Mouse (Mus musculus) liver, embryonic 12.5 days (tissue): ENCODE results near the gene Alox5. TPM values are rescaled to one million over a fixed set of nuclear protein-coding genes. Genes with fewer than 3 reads are reported as not detected.

Experiments used
- ATAC-seq: fragments of 200-750 bp; cut with Nextera tagmentation; 2 replicates; pipeline ENCODE4 v1.8.0; 2017; ENCODE audit warnings: moderate number of reproducible peaks, mild to moderate bottlenecking, moderate library complexity
- H3K27ac ChIP-seq: fragments of 300-500 bp; sonication (generic); 2 replicates; pipeline ENCODE4 v1.5.1; 2016; ENCODE audit warnings: mild to moderate bottlenecking
- H3K27me3 ChIP-seq: fragments of 300-500 bp; sonication (generic); replicated peaks from 2 replicates; pipeline ENCODE4 v1.6.1; 2016; ENCODE audit warnings: mild to moderate bottlenecking, moderate library complexity
- H3K36me3 ChIP-seq: fragments of 300-500 bp; sonication (generic); 2 replicates; pipeline ENCODE4 v1.6.1; 2016; ENCODE audit warnings: mild to moderate bottlenecking, moderate library complexity
- H3K4me1 ChIP-seq: fragments of 300-500 bp; sonication (generic); 2 replicates; pipeline ENCODE4 v1.6.1; 2016
- H3K4me2 ChIP-seq: fragments of 300-500 bp; sonication (generic); 2 replicates; pipeline ENCODE4 v1.6.1; 2016; ENCODE audit warnings: mild to moderate bottlenecking, moderate library complexity
- H3K4me3 ChIP-seq: fragments of 300-500 bp; sonication (generic); 2 replicates; pipeline ENCODE4 v1.5.1; 2016; ENCODE audit warnings: mild to moderate bottlenecking, moderate library complexity
- H3K9ac ChIP-seq: fragments of 300-500 bp; sonication (generic); 2 replicates; pipeline ENCODE4 v1.6.1; 2016; ENCODE audit warnings: mild to moderate bottlenecking, moderate library complexity
- H3K9me3 ChIP-seq: fragments of 300-500 bp; sonication (generic); replicated peaks from 2 replicates; pipeline ENCODE4 v1.6.1; 2016; ENCODE audit warnings: mild to moderate bottlenecking, moderate library complexity
- WGBS: fragments of 180-500 bp; shearing (Covaris S2); methylation state at CpG from one replicate; pipeline ENCODE4 v1.1.7; 2016; ENCODE audit not compliant: insufficient replicate concordance; 5-methylcytosine and 5-hydroxymethylcytosine counted together
- polyA plus RNA-seq: library from polyadenylated mRNA; unstranded; fragments of >200 nt; fragmentation: Nextera tagmentation; extraction: Ambion mirVana; gene quantifications from 2 replicates; pipeline ENCODE4 v1.2.1, GENCODE M21; 2016

Gene Alox5
- polyA plus RNA-seq, 1 experiment from 2014 or later: 4.0 TPM

DNA sequence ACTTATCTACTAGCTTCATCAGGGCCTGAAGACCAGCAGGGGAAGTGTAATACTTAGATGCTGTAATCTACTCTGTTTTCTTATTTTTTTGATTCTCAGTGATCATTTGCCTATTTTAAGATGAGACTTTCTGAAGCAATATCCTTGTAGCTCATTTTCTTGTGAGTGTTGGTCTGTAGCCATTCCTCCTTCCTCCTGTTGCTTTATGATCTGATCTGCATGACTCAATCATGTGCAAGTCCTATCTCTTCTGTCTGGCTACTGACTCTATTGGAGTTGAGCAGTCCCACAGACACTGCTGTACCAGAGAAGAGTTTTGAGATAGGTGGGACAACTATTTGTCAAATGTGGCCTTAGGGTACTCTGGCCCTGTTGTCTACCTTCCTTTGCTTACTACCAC is 86.4 kb downstream of the Alox5 start:
- peaks cover 61% of the 10 kb centered on the region for H3K4me1 ChIP-seq

DNA sequence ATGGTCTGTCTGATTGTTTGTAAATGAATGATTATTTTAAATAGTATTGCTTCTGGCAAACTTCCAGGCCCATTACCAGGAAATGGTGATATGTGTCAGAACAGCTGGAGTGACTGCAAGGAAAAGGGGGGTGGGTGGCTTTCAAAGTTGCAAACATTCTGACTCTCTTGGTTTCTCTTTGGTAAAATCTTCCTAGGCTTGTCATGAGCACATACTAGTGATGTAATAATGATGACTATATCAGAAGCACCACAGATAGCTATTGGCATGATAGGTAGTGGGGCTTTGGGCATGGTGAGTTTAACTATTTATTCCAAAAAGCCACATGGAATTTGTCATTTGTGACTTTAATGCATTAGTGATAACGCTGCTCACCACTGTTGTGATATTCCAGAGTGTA is 86.8 kb downstream of the Alox5 start:
- Histone ChIP-seq H3K9me3 (no peaks in the 10 kb centered on the region), H3K9ac (no peak overlapping the region), H3K36me3 (peaks cover 46% of the 10 kb centered on the region), H3K4me1 (peaks cover 66% of the 10 kb centered on the region), H3K27me3 (no peaks in the 10 kb centered on the region), H3K4me2 (no peak overlapping the region), H3K27ac (no peak overlapping the region), H3K4me3 (no peak overlapping the region)
- WGBS: 82% methylated on average over 1 of the region's 1 CpGs
- no peak for ATAC-seq

More for the DNA sequence above, 86.4 kb downstream of the Alox5 start:
- Histone ChIP-seq H3K9me3 (no peaks in the 10 kb centered on the region), H3K4me3 (no peak overlapping the region), H3K27ac (no peak overlapping the region), H3K36me3 (peaks cover 50% of the 10 kb centered on the region), H3K27me3 (no peaks in the 10 kb centered on the region), H3K4me2 (no peak overlapping the region), H3K9ac (no peak overlapping the region)
- no peak for ATAC-seq

DNA sequence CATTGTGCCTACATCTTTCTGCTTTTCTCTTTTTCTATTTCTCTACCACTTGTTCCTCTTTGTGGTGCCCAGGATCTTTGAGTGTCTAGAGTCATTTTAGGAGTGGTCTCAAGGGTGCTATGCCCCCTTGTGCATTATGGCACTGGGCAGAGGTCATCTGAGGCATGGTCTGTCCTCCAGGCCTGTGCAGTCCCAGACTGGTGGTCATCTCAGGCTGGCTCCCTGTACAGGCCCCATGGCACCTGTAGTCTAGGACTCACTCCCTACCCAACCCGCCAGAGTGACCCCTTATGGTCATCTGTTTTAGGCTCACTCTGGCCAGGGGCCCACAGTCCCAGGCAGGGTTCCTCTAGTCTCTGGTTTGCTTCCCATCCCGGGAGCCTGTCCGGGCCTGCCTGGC is 89.5 kb downstream of the Alox5 start:
- Histone ChIP-seq H3K27ac (peak overlapping the region; percentile 93), H3K36me3 (peaks cover 31% of the 10 kb centered on the region), H3K27me3 (no peaks in the 10 kb centered on the region), H3K4me2 (no peak overlapping the region), H3K9ac (peak overlapping the region; percentile 46; the same call in 1 of the 2 replicates), H3K9me3 (no peaks in the 10 kb centered on the region), H3K4me1 (peaks cover 87% of the 10 kb centered on the region), H3K4me3 (no peak overlapping the region)
- no peak for ATAC-seq
- WGBS: 92% methylated on average over 3 of the region's 3 CpGs

DNA sequence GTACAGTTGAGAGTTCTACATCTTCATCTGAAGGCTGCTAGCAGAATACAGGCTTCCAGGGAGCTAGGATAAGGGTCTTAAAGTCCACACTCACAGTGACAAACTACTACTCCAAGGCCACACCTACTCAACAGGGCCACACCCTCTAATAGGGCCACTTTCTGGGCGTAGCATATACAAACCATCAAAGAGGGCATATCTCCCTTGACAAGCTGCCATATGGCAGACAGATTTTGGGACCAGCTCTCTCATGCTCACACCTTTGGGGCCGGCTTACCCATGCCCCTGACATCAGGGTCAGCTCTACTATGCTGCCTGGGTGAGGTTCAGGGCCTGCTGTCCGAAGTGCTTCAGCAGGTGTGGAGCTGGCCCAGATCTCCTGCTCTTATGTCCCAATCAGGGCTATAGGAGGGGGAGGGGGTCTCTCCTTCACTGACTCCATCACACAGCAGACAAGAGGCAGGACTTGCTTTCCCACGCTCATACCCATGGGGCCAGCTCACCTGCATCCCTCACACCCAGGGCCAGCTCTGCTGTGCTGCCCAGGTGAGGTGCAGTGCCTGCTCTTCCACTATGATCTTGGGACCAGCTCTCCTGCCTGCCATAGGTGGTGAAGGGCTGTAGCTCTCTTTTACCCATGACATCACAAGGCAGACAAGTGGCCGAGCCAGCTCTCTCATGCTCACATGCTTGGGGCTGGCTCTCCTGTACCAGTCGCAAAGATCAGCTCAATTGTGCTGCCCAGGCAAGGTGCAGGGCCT is 90.6 kb downstream of the Alox5 start:
- no peaks in the 10 kb centered on the region for H3K27me3 ChIP-seq
- peak overlapping the region; percentile 67 for H3K9ac ChIP-seq
- no peaks in the 10 kb centered on the region for H3K9me3 ChIP-seq
- peak overlapping the region; percentile 69 for H3K4me2 ChIP-seq
- H3K4me3 ChIP-seq: peak overlapping the region; percentile 31; the same call in 1 of the 2 replicates
- 65% methylated on average over 6 of the region's 6 CpGs for WGBS
- peak; percentile 99 for ATAC-seq
- H3K4me1 ChIP-seq: peaks cover 82% of the 10 kb centered on the region
- H3K27ac ChIP-seq: peak overlapping the region; percentile 93
- peaks cover 37% of the 10 kb centered on the region for H3K36me3 ChIP-seq

DNA sequence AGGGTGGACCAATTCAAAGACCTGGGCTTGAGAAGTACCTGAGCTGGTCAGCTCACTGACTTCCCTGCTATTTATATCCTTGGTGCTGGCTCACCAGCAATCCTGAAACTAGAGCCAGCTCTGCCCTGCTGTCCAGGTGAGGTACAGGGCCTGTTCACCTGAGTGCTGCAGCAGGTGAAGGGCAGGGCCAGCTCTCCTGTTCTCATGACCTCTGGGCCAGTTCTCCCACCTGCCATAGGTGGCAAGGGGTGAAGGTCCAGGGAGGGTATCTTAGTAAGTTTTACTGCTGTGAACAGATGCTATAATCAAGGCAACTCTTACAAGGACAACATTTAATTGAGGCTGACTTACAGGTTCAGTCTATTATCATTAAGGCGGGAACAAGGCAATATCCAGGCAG is 91.2 kb downstream of the Alox5 start:
- Histone ChIP-seq H3K4me2 (peak overlapping the region; percentile 69), H3K27me3 (no peaks in the 10 kb centered on the region), H3K4me3 (peak overlapping the region; percentile 31), H3K9ac (peak overlapping the region; percentile 67), H3K27ac (peak overlapping the region; percentile 93), H3K36me3 (peaks cover 39% of the 10 kb centered on the region), H3K4me1 (peaks cover 77% of the 10 kb centered on the region), H3K9me3 (no peaks in the 10 kb centered on the region)
- 79% methylated on average over 1 of the region's 1 CpGs for WGBS
- ATAC-seq: peak; percentile 6; the same call in 1 of the 2 replicates

DNA sequence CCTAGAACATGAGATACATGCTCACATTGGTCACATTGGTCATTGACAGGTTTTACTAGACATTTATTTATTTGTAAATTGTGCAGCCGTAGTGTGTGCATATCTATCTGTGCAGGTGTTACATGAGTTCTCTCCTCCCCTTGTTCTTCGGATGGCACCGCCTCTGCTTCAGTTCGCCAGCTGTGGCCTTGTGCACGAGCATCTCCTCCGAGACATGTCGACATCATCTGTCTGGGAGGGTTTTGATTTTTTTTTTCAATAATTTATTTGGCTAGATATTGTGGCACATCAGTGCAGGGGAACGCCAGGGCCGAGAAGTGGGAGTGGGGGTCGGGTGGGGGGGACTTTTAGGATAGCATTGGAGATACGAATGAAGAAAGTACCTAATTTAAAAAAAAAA is 93.0 kb downstream of the Alox5 start:
- peak overlapping the region; percentile 28; the same call in 1 of the 2 replicates for H3K4me2 ChIP-seq
- H3K4me3 ChIP-seq: no peak overlapping the region
- ATAC-seq: no peak
- H3K4me1 ChIP-seq: peaks cover 65% of the 10 kb centered on the region
- H3K36me3 ChIP-seq: peaks cover 47% of the 10 kb centered on the region
- no peaks in the 10 kb centered on the region for H3K27me3 ChIP-seq
- H3K27ac ChIP-seq: no peak overlapping the region
- no peak overlapping the region for H3K9ac ChIP-seq
- WGBS: 66% methylated on average over 11 of the region's 11 CpGs
- H3K9me3 ChIP-seq: no peaks in the 10 kb centered on the region

DNA sequence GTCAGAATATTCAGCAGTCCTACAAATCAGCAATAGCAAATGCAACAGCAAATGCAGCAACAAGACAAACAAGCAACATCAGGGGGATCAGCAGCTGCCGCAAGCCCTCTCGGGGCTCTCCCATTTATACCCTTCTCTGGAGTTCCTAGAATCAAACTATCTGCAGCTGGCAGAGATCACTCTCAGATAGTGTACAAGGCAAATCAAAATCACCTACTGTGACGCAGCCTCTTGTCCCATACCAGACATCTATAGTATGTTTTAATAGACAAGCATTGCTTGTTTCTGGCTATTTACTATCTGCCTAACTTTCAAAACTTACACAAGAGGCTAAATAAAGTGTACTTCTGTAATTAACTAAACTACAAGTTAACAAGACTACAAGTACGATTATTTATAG is 99.0 kb downstream of the Alox5 start:
- Histone ChIP-seq H3K27me3 (no peaks in the 10 kb centered on the region), H3K4me3 (no peak overlapping the region), H3K9me3 (no peaks in the 10 kb centered on the region), H3K36me3 (peaks cover 54% of the 10 kb centered on the region), H3K4me1 (peaks cover 42% of the 10 kb centered on the region), H3K4me2 (no peak overlapping the region), H3K9ac (no peak overlapping the region), H3K27ac (peak overlapping the region; percentile 40; the same call in 1 of the 2 replicates)
- 75% methylated on average over 4 of the region's 4 CpGs for WGBS
- no peak for ATAC-seq

DNA sequence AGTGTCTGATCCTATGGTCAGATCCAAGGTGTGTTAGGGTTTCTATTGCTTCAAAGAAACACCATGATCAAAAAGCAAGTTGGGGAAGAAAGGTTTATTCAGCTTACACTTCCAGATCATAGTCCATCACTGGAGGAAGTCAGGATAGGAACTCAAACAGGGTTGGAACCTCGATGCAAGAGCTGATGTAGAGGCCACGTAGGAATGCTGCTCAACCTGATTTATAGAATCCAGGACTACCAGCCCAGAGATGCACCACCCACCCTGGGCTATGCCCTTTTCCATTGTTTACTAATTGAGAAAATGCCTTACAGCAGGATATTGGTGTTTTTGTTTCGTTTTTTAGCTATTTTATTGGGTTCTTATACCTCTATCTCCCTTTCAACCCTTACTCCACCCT is 99.5 kb downstream of the Alox5 start:
- Histone ChIP-seq H3K4me3 (no peak overlapping the region), H3K27ac (peak overlapping the region; percentile 40; the same call in 1 of the 2 replicates), H3K27me3 (no peaks in the 10 kb centered on the region), H3K4me2 (no peak overlapping the region), H3K36me3 (peaks cover 51% of the 10 kb centered on the region), H3K9ac (no peak overlapping the region), H3K4me1 (peaks cover 40% of the 10 kb centered on the region), H3K9me3 (no peaks in the 10 kb centered on the region)
- ATAC-seq: no peak
- WGBS: 82% methylated on average over 3 of the region's 3 CpGs

Other genes starting within 250 kb of the Alox5 start
- 6.1 and 6.6 TPM in 2 replicates for gene Zfand4, start 197.0 kb downstream of the Alox5 start, polyA plus RNA-seq
- 85.2 and 94.3 TPM in 2 replicates for gene March8, start 123.2 kb downstream of the Alox5 start, polyA plus RNA-seq
- not detected in 2 replicates for gene Olfr211, start 27.9 kb upstream of the Alox5 start, polyA plus RNA-seq
- gene Olfr212, start 45.3 kb upstream of the Alox5 start, polyA plus RNA-seq: not detected in 2 replicates
- not detected in 2 replicates for gene Olfr213, start 77.3 kb upstream of the Alox5 start, polyA plus RNA-seq
- 0.26 and 0.37 TPM in 2 replicates for gene Gm5580, start 90.0 kb upstream of the Alox5 start, polyA plus RNA-seq
- gene Olfr214, start 93.1 kb upstream of the Alox5 start, polyA plus RNA-seq: not detected in 2 replicates
- gene Olfr215, start 123.0 kb upstream of the Alox5 start, polyA plus RNA-seq: not detected in 2 replicates
- gene Zfp422, start 167.8 kb upstream of the Alox5 start, polyA plus RNA-seq: 43.6 and 45.1 TPM in 2 replicates
- 2.2 and 3.3 TPM in 2 replicates for gene Depp1, start 189.4 kb upstream of the Alox5 start, polyA plus RNA-seq
- gene Rassf4, start 212.8 kb upstream of the Alox5 start, polyA plus RNA-seq: 3.3 and 4.0 TPM in 2 replicates